Mouse (Mus musculus): ENCODE measurements around the gene D2hgdh. TPM values are rescaled to one million over a fixed set of nuclear protein-coding genes. Genes with fewer than 3 reads are reported as not detected.
"Not testable (repeated sequence)": the region's sequence is repeated elsewhere in the genome, so short reads cannot be mapped to it uniquely, and the experiment has no call there.

Gene D2hgdh
- polyA plus RNA-seq, 1 experiment: 16.7 TPM

- WGBS: 16% methylated on average over 3 of the region's 3 CpGs
- Histone ChIP-seq H3K4me3 (replicated peaks; ENCODE audit: insufficient read depth, low read depth, low read length) (no peak overlapping the region), H3K27me3 (ENCODE audit: control insufficient read depth, insufficient read depth, low read length) (no peaks in the 10 kb centered on the region), H3K4me1 (ENCODE audit: control insufficient read depth, insufficient read depth, low read length) (no peaks in the 10 kb centered on the region), H3K27ac (ENCODE audit: insufficient read depth, low read length) (no peak overlapping the region)
- TF ChIP-seq CTCF (IDR thresholded peaks at IDR 0.05; ENCODE audit: borderline replicate concordance, insufficient read depth, low read depth, low read length) (no peak), POLR2A (IDR thresholded peaks at IDR 0.05; ENCODE audit: borderline replicate concordance, insufficient read depth, low read length) (no peak)
- no peak for DNase-seq
Measured at GRCm38 (mm10) chr1:93857991-93858390, 33.3 kb downstream of the D2hgdh start.

GRCm38 (mm10) chr1:93859619-93860018 lies 34.9 kb downstream of the D2hgdh start:
- Histone ChIP-seq H3K4me3 (replicated peaks; ENCODE audit: insufficient read depth, low read depth, low read length) (no peak overlapping the region), H3K27ac (ENCODE audit: insufficient read depth, low read length) (no peak overlapping the region), H3K4me1 (ENCODE audit: control insufficient read depth, insufficient read depth, low read length) (no peaks in the 10 kb centered on the region), H3K27me3 (ENCODE audit: control insufficient read depth, insufficient read depth, low read length) (no peaks in the 10 kb centered on the region)
- TF ChIP-seq CTCF (IDR thresholded peaks at IDR 0.05; ENCODE audit: borderline replicate concordance, insufficient read depth, low read depth, low read length): no peak
- DNase-seq: no peak

GRCm38 (mm10) chr1:93861048-93861447 lies 36.3 kb downstream of the D2hgdh start, which contains the start of gene Gal3st2:
Gal3st2 (plus strand) TSS chr1:93861306.
- WGBS: 60% methylated on average over 2 of the region's 2 CpGs
- H3K4me1 ChIP-seq (ENCODE audit: control insufficient read depth, insufficient read depth, low read length); H3K27me3 ChIP-seq (ENCODE audit: control insufficient read depth, insufficient read depth, low read length); DNase-seq; H3K27ac ChIP-seq (ENCODE audit: insufficient read depth, low read length); H3K4me3 ChIP-seq (replicated peaks; ENCODE audit: insufficient read depth, low read depth, low read length): not testable (repeated sequence)

- 75% methylated on average over 1 of the region's 1 CpGs for WGBS
- not testable (repeated sequence) for H3K27ac ChIP-seq (ENCODE audit: insufficient read depth, low read length)
Measured at GRCm38 (mm10) chr1:93871594-93872105, 46.9 kb downstream of the D2hgdh start.

GRCm38 (mm10) chr1:93874405-93874804 lies 49.7 kb downstream of the D2hgdh start:
- not testable (repeated sequence) for DNase-seq; H3K4me3 ChIP-seq (replicated peaks; ENCODE audit: insufficient read depth, low read depth, low read length); H3K4me1 ChIP-seq (ENCODE audit: control insufficient read depth, insufficient read depth, low read length); H3K27ac ChIP-seq (ENCODE audit: insufficient read depth, low read length); H3K27me3 ChIP-seq (ENCODE audit: control insufficient read depth, insufficient read depth, low read length)
- WGBS: 88% methylated on average over 17 of the region's 22 CpGs

More at GRCm38 (mm10) chr1:93871594-93872105, 46.9 kb downstream of the D2hgdh start:
- H3K4me3 ChIP-seq (replicated peaks; ENCODE audit: insufficient read depth, low read depth, low read length); DNase-seq; H3K27me3 ChIP-seq (ENCODE audit: control insufficient read depth, insufficient read depth, low read length); H3K4me1 ChIP-seq (ENCODE audit: control insufficient read depth, insufficient read depth, low read length): not testable (repeated sequence)

- not testable (repeated sequence) for H3K27me3 ChIP-seq (ENCODE audit: control insufficient read depth, insufficient read depth, low read length); H3K27ac ChIP-seq (ENCODE audit: insufficient read depth, low read length); H3K4me1 ChIP-seq (ENCODE audit: control insufficient read depth, insufficient read depth, low read length); H3K4me3 ChIP-seq (replicated peaks; ENCODE audit: insufficient read depth, low read depth, low read length); DNase-seq
- no CpG with 5 or more reads among the region's 11 CpGs for WGBS
Measured at GRCm38 (mm10) chr1:93881778-93882177, 57.1 kb downstream of the D2hgdh start.

GRCm38 (mm10) chr1:93890936-93891335 lies 66.2 kb downstream of the D2hgdh start:
- H3K27ac ChIP-seq (ENCODE audit: insufficient read depth, low read length); DNase-seq; H3K4me3 ChIP-seq (replicated peaks; ENCODE audit: insufficient read depth, low read depth, low read length); H3K27me3 ChIP-seq (ENCODE audit: control insufficient read depth, insufficient read depth, low read length); H3K4me1 ChIP-seq (ENCODE audit: control insufficient read depth, insufficient read depth, low read length): not testable (repeated sequence)
- WGBS: 62% methylated on average over 1 of the region's 1 CpGs

- not testable (repeated sequence) for DNase-seq; H3K4me1 ChIP-seq (ENCODE audit: control insufficient read depth, insufficient read depth, low read length); H3K27me3 ChIP-seq (ENCODE audit: control insufficient read depth, insufficient read depth, low read length); H3K27ac ChIP-seq (ENCODE audit: insufficient read depth, low read length); H3K4me3 ChIP-seq (replicated peaks; ENCODE audit: insufficient read depth, low read depth, low read length)
- no CpG with 5 or more reads among the region's 1 CpGs for WGBS
Measured at GRCm38 (mm10) chr1:93897395-93897794, 72.7 kb downstream of the D2hgdh start.

- 67% methylated on average over 5 of the region's 5 CpGs for WGBS
- H3K27me3 ChIP-seq (ENCODE audit: control insufficient read depth, insufficient read depth, low read length); H3K4me3 ChIP-seq (replicated peaks; ENCODE audit: insufficient read depth, low read depth, low read length); H3K4me1 ChIP-seq (ENCODE audit: control insufficient read depth, insufficient read depth, low read length); DNase-seq; H3K27ac ChIP-seq (ENCODE audit: insufficient read depth, low read length): not testable (repeated sequence)
Measured at GRCm38 (mm10) chr1:93901291-93901690, 76.6 kb downstream of the D2hgdh start.

Other genes with a start within 250 kb of the D2hgdh start
- gene Stk25, start 166.2 kb upstream of the D2hgdh start, polyA plus RNA-seq (2012; rRNA removed): 291 and 305 TPM in 2 replicates
- 20.6 and 21.2 TPM in 2 replicates for gene Bok, start 139.2 kb upstream of the D2hgdh start, polyA plus RNA-seq (2012; rRNA removed)
- 65.8 and 72.0 TPM in 2 replicates for gene Atg4b, start 73.4 kb upstream of the D2hgdh start, polyA plus RNA-seq (2012; rRNA removed)
- gene Thap4, start 70.0 kb upstream of the D2hgdh start, polyA plus RNA-seq (2012; rRNA removed): 39.8 and 41.7 TPM in 2 replicates
- 96.5 and 100 TPM in 2 replicates for gene Dtymk, start 23.0 kb upstream of the D2hgdh start, polyA plus RNA-seq (2012; rRNA removed)
- 7.5 TPM in 2 replicates for gene Ing5, start 20.9 kb upstream of the D2hgdh start, polyA plus RNA-seq (2012; rRNA removed)
- not detected in 2 replicates for gene Gal3st2, start 36.4 kb downstream of the D2hgdh start, polyA plus RNA-seq (2012; rRNA removed)
- 0.11 TPM in 1 of 2 replicates, not detected in the other for gene Gal3st2b, start 93.4 kb downstream of the D2hgdh start, polyA plus RNA-seq (2012; rRNA removed)
- gene Gal3st2c, start 165.6 kb downstream of the D2hgdh start, polyA plus RNA-seq (2012; rRNA removed): not detected in 2 replicates
- 5.4 and 5.9 TPM in 2 replicates for gene Neu4, start 195.5 kb downstream of the D2hgdh start, polyA plus RNA-seq (2012; rRNA removed)
- 0.07 TPM in 1 of 2 replicates, not detected in the other for gene Pdcd1, start 227.6 kb downstream of the D2hgdh start, polyA plus RNA-seq (2012; rRNA removed)

Measured in cerebellum, adult 2 months (tissue).